Mouse (Mus musculus) neural tube, postnatal 0 days (tissue): ENCODE measurements around the gene Foxa1. TPM values are rescaled to one million over a fixed set of nuclear protein-coding genes. Genes with fewer than 3 reads are reported as not detected.

Experiments used
- polyA plus RNA-seq: library from polyadenylated mRNA; unstranded; fragments of >200 nt; fragmentation: Nextera tagmentation; extraction: Ambion mirVana; gene quantifications from 2 replicates; pipeline ENCODE4 v1.2.1, GENCODE M21; 2015

Foxa1 gene
- 0.32 and 0.50 TPM in 2 replicates for polyA plus RNA-seq

GRCm38 (mm10) chr12:57546415-57547201 is at the start of gene Foxa1:
Gene Foxa1, minus strand, starts transcription at chr12:57546916.

GRCm38 (mm10) chr12:57563909-57564308 is 17.2 kb upstream of the Foxa1 start, which contains the start of gene Ttc6:
Gene Ttc6, plus strand, starts transcription at chr12:57564113.

Other genes starting within 250 kb of the Foxa1 start
- gene Ttc6, start 17.2 kb upstream of the Foxa1 start, polyA plus RNA-seq: 0.96 and 1.1 TPM in 2 replicates